Mouse (Mus musculus) MEL (cell line): ENCODE data around the gene Gm9376.

Experiments
- CHD1 ChIP-seq: IDR thresholded peaks from 2 replicates; pipeline ENCODE4 v1.6.1; 2012; ENCODE audit warnings: low read depth, mild to moderate bottlenecking, inconsistent platforms, low read length, improper control_type of control experiment
- CTCF ChIP-seq, 3 experiments: IDR thresholded peaks in 2 of 3; conservative IDR thresholded peaks in 1 of 3; 2 replicates each; pipeline ENCODE4 v1.5.1; 2011 to 2012; ENCODE audit warnings: low read length in 3 of 3, low read depth in 2 of 3, mild to moderate bottlenecking in 2 of 3, improper control_type of control experiment in 1 of 3, inconsistent platforms in 1 of 3, mixed read lengths in 1 of 3, moderate library complexity in 1 of 3; ENCODE audit not compliant: control insufficient read depth in 1 of 3, insufficient read depth in 1 of 3, poor library complexity in 1 of 3, severe bottlenecking in 1 of 3
- EP300 ChIP-seq, 2 experiments: IDR thresholded peaks; 2 replicates each; pipeline ENCODE4 v1.6.1; 2011; ENCODE audit warnings: improper control_type of control experiment in 2 of 2, low read length in 2 of 2, low read depth in 1 of 2, mild to moderate bottlenecking in 1 of 2
- MYC ChIP-seq: IDR thresholded peaks from 2 replicates; pipeline ENCODE4 v1.6.1; 2011; ENCODE audit warnings: low read depth, mild to moderate bottlenecking, low read length, improper control_type of control experiment, moderate library complexity
- POLR2A ChIP-seq, 2 experiments: IDR thresholded peaks; 2 replicates each; pipeline ENCODE4 v1.6.1; 2011 to 2012; ENCODE audit warnings: low read length in 2 of 2, mild to moderate bottlenecking in 2 of 2, control low read depth in 1 of 2, improper control_type of control experiment in 1 of 2, low read depth in 1 of 2, moderate library complexity in 1 of 2; ENCODE audit not compliant: control insufficient read depth in 1 of 2, insufficient read depth in 1 of 2, poor library complexity in 1 of 2
- POLR2AphosphoS2 ChIP-seq: IDR thresholded peaks from 2 replicates; pipeline ENCODE4 v1.6.1; 2011; ENCODE audit warnings: low read length, improper control_type of control experiment
- SIN3A ChIP-seq: IDR thresholded peaks from 2 replicates; pipeline ENCODE4 v1.6.1; 2012; ENCODE audit warnings: low read length, improper control_type of control experiment, inconsistent platforms
- TCF12 ChIP-seq: IDR thresholded peaks from 2 replicates; pipeline ENCODE4 v1.6.1; 2014; ENCODE audit warnings: low read depth, mild to moderate bottlenecking, inconsistent platforms, low read length, improper control_type of control experiment, moderate library complexity
- USF1 ChIP-seq: IDR thresholded peaks from 2 replicates; pipeline ENCODE4 v1.6.1; 2014; ENCODE audit warnings: low read depth, mild to moderate bottlenecking, inconsistent platforms, low read length, improper control_type of control experiment, moderate library complexity
- ZNF384 ChIP-seq: IDR thresholded peaks from 2 replicates; pipeline ENCODE4 v1.6.1; 2012; ENCODE audit warnings: low read depth, mild to moderate bottlenecking, inconsistent platforms, low read length, improper control_type of control experiment

DNA sequence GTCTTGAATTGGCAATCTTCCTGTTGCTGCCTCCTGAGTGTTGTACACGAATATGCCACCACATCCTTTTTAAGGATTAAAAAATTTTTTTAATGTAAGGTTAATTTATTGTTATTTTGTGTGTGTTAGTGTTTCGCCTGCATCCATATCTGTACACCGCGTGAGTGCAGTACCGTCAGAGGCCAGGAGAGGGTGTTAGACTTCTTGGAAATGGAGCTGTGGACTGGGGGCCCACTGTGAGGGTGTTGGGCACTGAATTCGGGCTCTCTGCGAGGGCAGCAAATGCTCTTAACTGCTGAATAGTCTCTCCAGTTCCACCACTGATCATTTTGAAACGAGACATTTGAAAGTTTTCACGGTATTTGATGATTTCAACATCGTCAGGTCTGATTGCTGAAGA lies 45.9 kb downstream of the Gm9376 start:
- TF ChIP-seq EP300 (IDR thresholded peaks at IDR 0.05; ENCODE audit: low read depth in 1 of 2, low read length in 2 of 2) (no peak), CHD1 (no peak), USF1 (no peak), CTCF (IDR thresholded peaks at IDR 0.05 in 2 of 3, conservative IDR thresholded peaks at IDR 0.05 in 1 of 3; ENCODE audit: control insufficient read depth in 1 of 3, insufficient read depth in 1 of 3, low read depth in 2 of 3, low read length in 3 of 3, poor library complexity in 1 of 3, severe bottlenecking in 1 of 3) (no peak), POLR2A (IDR thresholded peaks at IDR 0.05; ENCODE audit: control insufficient read depth in 1 of 2, insufficient read depth in 1 of 2, low read depth in 1 of 2, low read length in 2 of 2, poor library complexity in 1 of 2) (no peak), ZNF384 (no peak), TCF12 (no peak), MYC (no peak), SIN3A (no peak), POLR2AphosphoS2 (no peak)
